Mouse (Mus musculus) hindbrain, embryonic 15.5 days (tissue): ENCODE measurements around the gene Tubg2. TPM values are rescaled to one million over a fixed set of nuclear protein-coding genes. Genes with fewer than 3 reads are reported as not detected.

Experiments
- ATAC-seq: fragments of 200-750 bp; cut with Nextera tagmentation; 2 replicates; pipeline ENCODE4 v1.8.0; 2017; ENCODE audit warnings: low read depth, moderate number of reproducible peaks, moderate TSS enrichment; ENCODE audit not compliant: low FRiP score
- H3K27ac ChIP-seq: fragments of 300-500 bp; sonication (generic); replicated peaks from 2 replicates; pipeline ENCODE4 v1.5.1; 2015; ENCODE audit warnings: mild to moderate bottlenecking, inconsistent platforms
- H3K27me3 ChIP-seq: fragments of 300-500 bp; sonication (generic); 2 replicates; pipeline ENCODE4 v1.6.1; 2015; ENCODE audit warnings: control low read depth, inconsistent platforms
- H3K36me3 ChIP-seq: fragments of 300-500 bp; sonication (generic); 2 replicates; pipeline ENCODE4 v1.6.1; 2015; ENCODE audit warnings: control low read depth, inconsistent platforms
- H3K4me1 ChIP-seq: fragments of 300-500 bp; sonication (generic); replicated peaks from 2 replicates; pipeline ENCODE4 v1.6.1; 2015; ENCODE audit warnings: control low read depth, inconsistent platforms
- H3K4me2 ChIP-seq: fragments of 300-500 bp; sonication (generic); 2 replicates; pipeline ENCODE4 v1.6.1; 2015; ENCODE audit warnings: moderate library complexity, mild to moderate bottlenecking, inconsistent platforms
- H3K4me3 ChIP-seq: fragments of 300-500 bp; sonication (generic); 2 replicates; pipeline ENCODE4 v1.5.1; 2015; ENCODE audit warnings: mild to moderate bottlenecking, inconsistent platforms
- H3K9ac ChIP-seq: fragments of 300-500 bp; sonication (generic); 2 replicates; pipeline ENCODE4 v1.6.1; 2015; ENCODE audit warnings: inconsistent platforms
- H3K9me3 ChIP-seq: fragments of 300-500 bp; sonication (generic); 2 replicates; pipeline ENCODE4 v1.6.1; 2016; ENCODE audit warnings: control low read depth, inconsistent platforms
- WGBS: fragments of 180-500 bp; shearing (Covaris S2); methylation state at CpG from one replicate; pipeline ENCODE4 v1.1.7; 2015; 5-methylcytosine and 5-hydroxymethylcytosine counted together
- polyA plus RNA-seq: library from polyadenylated mRNA; unstranded; fragments of >200 nt; fragmentation: Nextera tagmentation; extraction: Ambion mirVana; gene quantifications from 2 replicates; pipeline ENCODE4 v1.2.1, GENCODE M21; 2015

Gene Tubg2
- polyA plus RNA-seq, 1 experiment from 2014 or later = 53.1 TPM

GRCm38 (mm10) chr11:101169301-101170107 lies 13.8 kb downstream of the Tubg2 start:
- peaks cover 43% of the 10 kb centered on the region for H3K27me3 ChIP-seq
- ATAC-seq = no peak
- H3K4me1 ChIP-seq = peaks cover 52% of the 10 kb centered on the region

GRCm38 (mm10) chr11:101170354-101170810 lies 14.7 kb downstream of the Tubg2 start, which contains the start of gene Cntnap1:
Cntnap1 (plus strand) TSS chr11:101170523.
- peaks cover 40% of the 10 kb centered on the region for H3K27me3 ChIP-seq
- peak within 1 kb of the TSS; percentile 82 for H3K4me3 ChIP-seq
- H3K4me1 ChIP-seq = peaks cover 60% of the 10 kb centered on the region
- peak within 1 kb of the TSS; percentile 81 for H3K4me2 ChIP-seq
- under 1% methylated on average over 35 of the region's 35 CpGs for WGBS
- H3K27ac ChIP-seq = peak within 1 kb of the TSS; percentile 82
- peak within 1 kb of the TSS; percentile 68 for H3K9ac ChIP-seq
- H3K9me3 ChIP-seq = no peaks in the 10 kb centered on the region
- peaks cover 20% of the 10 kb centered on the region for H3K36me3 ChIP-seq
- no peak for ATAC-seq

More at GRCm38 (mm10) chr11:101169301-101170107, 13.8 kb downstream of the Tubg2 start:
- Histone ChIP-seq H3K9me3 (no peaks in the 10 kb centered on the region), H3K4me3 (peak overlapping the region; percentile 82), H3K36me3 (peaks cover 22% of the 10 kb centered on the region), H3K4me2 (peak overlapping the region; percentile 81), H3K27ac (no peak overlapping the region), H3K9ac (peak overlapping the region; percentile 68; the same call in 1 of the 2 replicates)
- 16% methylated on average over 17 of the region's 17 CpGs for WGBS

GRCm38 (mm10) chr11:101170811-101171610 lies 15.3 kb downstream of the Tubg2 start, which contains the start of gene Plekhh3:
Plekhh3 (minus strand) TSS chr11:101171351.
- Histone ChIP-seq H3K27me3 (peaks cover 36% of the 10 kb centered on the region), H3K36me3 (peaks cover 17% of the 10 kb centered on the region), H3K9ac (peak within 1 kb of the TSS; percentile 68), H3K27ac (peak within 1 kb of the TSS; percentile 85), H3K4me1 (peaks cover 64% of the 10 kb centered on the region), H3K9me3 (no peaks in the 10 kb centered on the region), H3K4me2 (peak within 1 kb of the TSS; percentile 81), H3K4me3 (peak within 1 kb of the TSS; percentile 82)
- under 1% methylated on average over 43 of the region's 50 CpGs for WGBS
- peak; percentile 96 for ATAC-seq

- no peaks in the 10 kb centered on the region for H3K9me3 ChIP-seq
- H3K4me1 ChIP-seq = peaks cover 70% of the 10 kb centered on the region
Observed at GRCm38 (mm10) chr11:101171721-101172433, 16.2 kb downstream of the Tubg2 start.

GRCm38 (mm10) chr11:101172434-101172815 lies 16.7 kb downstream of the Tubg2 start:
- Histone ChIP-seq H3K27ac (peak overlapping the region; percentile 85), H3K36me3 (peaks cover 5% of the 10 kb centered on the region; the same call in 1 of the 2 replicates), H3K4me1 (peaks cover 75% of the 10 kb centered on the region), H3K4me3 (peak overlapping the region; percentile 82), H3K4me2 (peak overlapping the region; percentile 81), H3K9ac (peak overlapping the region; percentile 44), H3K27me3 (peaks cover 25% of the 10 kb centered on the region), H3K9me3 (no peaks in the 10 kb centered on the region)
- ATAC-seq = no peak
- 12% methylated on average over 5 of the region's 5 CpGs for WGBS

More at GRCm38 (mm10) chr11:101171721-101172433, 16.2 kb downstream of the Tubg2 start:
- H3K9ac ChIP-seq = peak overlapping the region; percentile 44
- peak; percentile 14 for ATAC-seq
- H3K4me3 ChIP-seq = peak overlapping the region; percentile 82
- peak overlapping the region; percentile 85 for H3K27ac ChIP-seq
- peak overlapping the region; percentile 81 for H3K4me2 ChIP-seq
- peaks cover 27% of the 10 kb centered on the region for H3K27me3 ChIP-seq
- WGBS = under 1% methylated on average over 31 of the region's 31 CpGs
- peaks cover 10% of the 10 kb centered on the region for H3K36me3 ChIP-seq

- Histone ChIP-seq H3K36me3 (no peaks in the 10 kb centered on the region), H3K27ac (no peak overlapping the region), H3K9me3 (no peaks in the 10 kb centered on the region), H3K9ac (no peak overlapping the region), H3K4me1 (peaks cover 82% of the 10 kb centered on the region), H3K27me3 (peaks cover 25% of the 10 kb centered on the region), H3K4me2 (peak overlapping the region; percentile 65), H3K4me3 (peak overlapping the region; percentile 54)
- ATAC-seq = no peak
- 5% methylated on average over 11 of the region's 11 CpGs for WGBS
Observed at GRCm38 (mm10) chr11:101173112-101173511, 17.4 kb downstream of the Tubg2 start.

- Histone ChIP-seq H3K27me3 (peaks cover 22% of the 10 kb centered on the region), H3K9me3 (no peaks in the 10 kb centered on the region), H3K4me2 (peak overlapping the region; percentile 65), H3K4me3 (peak overlapping the region; percentile 54), H3K4me1 (peaks cover 85% of the 10 kb centered on the region), H3K36me3 (no peaks in the 10 kb centered on the region), H3K27ac (peak overlapping the region; percentile 72), H3K9ac (peak overlapping the region; percentile 32)
- ATAC-seq = peak; percentile 50
- under 1% methylated on average over 61 of the region's 61 CpGs for WGBS
Observed at GRCm38 (mm10) chr11:101173631-101174388, 18.1 kb downstream of the Tubg2 start.

- Histone ChIP-seq H3K27ac (peak overlapping the region; percentile 72), H3K27me3 (peaks cover 24% of the 10 kb centered on the region), H3K9me3 (no peaks in the 10 kb centered on the region), H3K4me3 (peak overlapping the region; percentile 54), H3K4me1 (peaks cover 79% of the 10 kb centered on the region), H3K36me3 (no peaks in the 10 kb centered on the region), H3K4me2 (peak overlapping the region; percentile 65), H3K9ac (peak overlapping the region; percentile 32)
- 15% methylated on average over 9 of the region's 9 CpGs for WGBS
- no peak for ATAC-seq
Observed at GRCm38 (mm10) chr11:101174389-101174745, 18.7 kb downstream of the Tubg2 start.

- WGBS = 20% methylated on average over 14 of the region's 14 CpGs
Observed at GRCm38 (mm10) chr11:101174851-101175628, 19.3 kb downstream of the Tubg2 start, which contains the start of gene Ccr10. Ccr10 (minus strand) TSS chr11:101175443.

GRCm38 (mm10) chr11:101175636-101176116 lies 20.0 kb downstream of the Tubg2 start:
- H3K27me3 ChIP-seq = peaks cover 24% of the 10 kb centered on the region
- no peak for ATAC-seq
- peaks cover 66% of the 10 kb centered on the region for H3K4me1 ChIP-seq
- WGBS = 9% methylated on average over 11 of the region's 11 CpGs
- peak overlapping the region; percentile 85 for H3K27ac ChIP-seq
- H3K9ac ChIP-seq = peak overlapping the region; percentile 62; the same call in 1 of the 2 replicates
- H3K36me3 ChIP-seq = no peaks in the 10 kb centered on the region
- H3K9me3 ChIP-seq = no peaks in the 10 kb centered on the region
- H3K4me2 ChIP-seq = peak overlapping the region; percentile 71
- H3K4me3 ChIP-seq = peak overlapping the region; percentile 54

More at GRCm38 (mm10) chr11:101174851-101175628, 19.3 kb downstream of the Tubg2 start, which contains the start of gene Ccr10:
- peaks cover 72% of the 10 kb centered on the region for H3K4me1 ChIP-seq
- H3K27ac ChIP-seq = peak within 1 kb of the TSS; percentile 85
- peak within 1 kb of the TSS; percentile 54 for H3K4me3 ChIP-seq
- H3K4me2 ChIP-seq = peak within 1 kb of the TSS; percentile 71
- H3K36me3 ChIP-seq = no peaks in the 10 kb centered on the region
- no peaks in the 10 kb centered on the region for H3K9me3 ChIP-seq
- peak within 1 kb of the TSS; percentile 62 for H3K9ac ChIP-seq
- ATAC-seq = no peak
- peaks cover 24% of the 10 kb centered on the region for H3K27me3 ChIP-seq
